Mouse (Mus musculus) cerebellum, postnatal 10 days (tissue): ENCODE results near the gene Bdkrb2.

Experiments
- DNase-seq, 2 experiments: peaks; one replicate each; pipeline ENCODE4 v3.0.0; 2021; ENCODE audit warnings: mixed read lengths in 2 of 2

Gene Bdkrb2

DNA sequence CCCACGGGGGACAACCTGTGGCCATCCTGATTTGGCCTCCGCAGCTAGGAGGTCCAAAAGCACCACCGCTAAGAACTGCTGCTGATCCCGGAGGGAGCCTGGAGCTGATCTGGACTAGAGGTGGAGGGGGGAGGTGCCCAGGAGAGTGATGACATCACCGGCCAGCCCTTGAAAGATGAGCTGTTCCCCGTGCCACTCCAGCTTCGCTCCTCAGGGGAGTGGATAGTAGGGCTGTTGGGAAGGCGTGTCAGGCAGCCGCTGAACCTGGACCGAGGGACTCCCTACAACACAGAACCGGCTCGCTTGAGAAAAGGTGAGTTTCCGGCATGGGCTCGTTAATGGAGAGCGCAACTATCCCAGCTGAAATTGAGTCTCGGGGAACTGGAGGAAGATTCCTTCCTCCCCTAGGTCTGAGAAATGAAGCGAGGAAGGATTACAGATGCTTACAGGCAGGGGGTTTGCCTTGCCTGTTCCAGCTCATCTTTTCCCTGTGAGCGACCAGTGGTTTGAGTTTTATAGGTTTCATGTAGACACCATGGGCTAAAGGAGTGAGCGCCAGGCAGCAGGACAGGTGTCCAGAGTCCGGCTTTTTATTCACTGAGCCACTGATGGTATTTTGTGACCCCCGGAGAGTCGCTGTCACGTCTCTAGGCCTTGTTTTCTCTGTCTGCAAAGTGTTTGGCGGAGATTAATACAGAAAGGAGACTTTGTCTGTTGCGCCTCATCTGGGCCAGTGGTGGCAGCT is at the start of gene Bdkrb2:
TSS of gene Bdkrb2 (plus strand) at position 291 of the 745 bp plus-strand sequence.
- DNase-seq = no peak

DNA sequence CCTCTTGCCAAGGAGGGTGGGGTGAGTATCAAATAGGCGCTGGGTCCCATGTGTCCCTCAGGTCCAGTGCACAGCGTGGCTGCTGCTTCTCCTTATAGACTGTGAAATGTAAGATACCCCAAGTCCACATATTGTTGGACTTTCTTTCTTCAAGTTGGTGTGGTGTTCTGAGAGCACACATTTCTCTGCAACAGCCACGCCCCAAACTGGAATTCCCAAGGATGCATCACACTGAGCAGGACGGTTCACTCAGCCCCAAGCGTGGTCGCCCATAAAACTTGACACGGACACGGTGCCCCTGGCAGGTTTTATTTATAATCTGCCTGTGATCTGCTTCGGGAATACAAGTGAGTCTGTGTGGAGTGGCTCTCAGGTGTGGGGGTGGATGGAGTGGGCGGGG is 48.9 kb upstream of the Bdkrb2 start:
- no peak for DNase-seq

DNA sequence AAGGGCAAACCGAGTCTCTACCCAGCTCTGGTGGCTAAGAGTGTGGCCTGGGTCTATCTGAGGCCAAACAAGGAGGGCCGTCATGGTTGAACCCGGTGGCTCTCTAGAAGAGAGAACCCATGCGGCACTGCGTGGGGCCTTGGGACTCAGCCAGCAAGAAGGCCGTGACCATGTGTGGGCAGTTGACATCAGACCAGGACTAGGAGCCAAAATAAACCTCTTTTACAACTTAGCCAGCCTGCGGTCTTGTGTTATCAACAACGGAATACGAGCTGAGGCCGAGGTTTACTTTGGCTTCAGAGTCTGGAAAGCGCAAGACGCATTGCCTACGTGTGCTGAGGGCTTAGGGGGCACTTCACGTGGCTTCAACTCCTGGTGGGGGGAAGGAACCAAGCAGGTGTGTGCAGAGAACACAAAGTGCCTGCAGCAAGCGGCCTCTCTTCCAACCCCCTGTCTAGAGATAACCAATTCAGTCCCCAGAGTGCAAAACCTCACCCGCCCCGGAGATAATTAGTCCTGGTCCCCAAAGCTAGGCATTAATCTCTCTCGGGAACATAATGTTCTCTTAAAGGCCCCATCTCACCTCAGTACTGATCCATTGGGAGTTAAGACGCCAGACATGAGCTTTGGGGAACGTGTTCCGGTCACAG is 45.9 kb upstream of the Bdkrb2 start:
- DNase-seq = peak in 1 of 2 experiments; percentile 35

DNA sequence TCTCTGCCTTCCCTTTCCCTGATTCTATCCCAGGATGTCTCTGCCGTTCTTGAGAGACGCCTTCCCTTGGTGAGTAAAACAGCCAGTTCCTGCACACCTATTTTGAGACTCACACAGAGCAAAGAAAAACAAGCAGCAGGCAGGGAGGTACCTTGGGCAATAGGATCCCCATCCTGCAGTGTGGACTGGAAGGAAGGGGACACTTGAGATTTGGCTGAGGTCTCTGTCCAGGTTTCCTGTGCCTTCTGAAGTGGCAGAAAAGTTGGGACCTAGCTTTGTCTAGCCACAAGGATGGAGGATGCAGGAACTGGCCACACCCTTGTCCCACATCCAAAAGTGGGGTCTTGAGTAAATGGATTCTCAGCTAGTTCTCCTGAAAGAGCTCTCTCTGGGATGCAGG is 43.2 kb upstream of the Bdkrb2 start:
- DNase-seq = no peak

DNA sequence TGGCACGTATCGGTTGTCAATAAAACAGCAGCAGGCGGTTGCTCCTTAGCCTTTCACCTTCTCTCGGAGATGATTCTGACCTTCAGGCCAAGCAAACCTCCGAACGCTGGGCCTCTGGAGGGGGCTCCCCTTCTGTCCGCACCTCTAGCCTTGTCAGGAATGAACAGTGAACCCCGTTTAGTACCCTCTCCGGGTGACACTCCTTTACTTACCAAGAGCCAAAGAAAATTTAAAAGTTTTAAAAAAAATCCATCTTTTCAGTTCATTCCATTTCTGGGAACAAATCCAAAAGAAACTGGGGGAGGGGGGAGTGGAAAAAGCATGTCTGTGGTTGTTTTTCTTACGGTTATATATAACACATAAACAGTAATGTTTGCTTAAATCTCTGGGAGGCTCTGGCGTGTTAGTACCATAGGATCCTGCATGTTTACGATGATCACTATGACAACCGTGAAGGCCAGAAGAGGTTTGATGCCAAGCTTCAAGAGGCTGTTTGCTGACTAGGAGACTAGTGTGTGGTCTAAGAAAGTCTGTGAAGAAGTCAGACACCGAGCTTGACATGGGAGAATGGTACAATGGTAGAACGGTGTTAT is 41.8 kb upstream of the Bdkrb2 start:
- DNase-seq = peak in 1 of 2 experiments; percentile 26

DNA sequence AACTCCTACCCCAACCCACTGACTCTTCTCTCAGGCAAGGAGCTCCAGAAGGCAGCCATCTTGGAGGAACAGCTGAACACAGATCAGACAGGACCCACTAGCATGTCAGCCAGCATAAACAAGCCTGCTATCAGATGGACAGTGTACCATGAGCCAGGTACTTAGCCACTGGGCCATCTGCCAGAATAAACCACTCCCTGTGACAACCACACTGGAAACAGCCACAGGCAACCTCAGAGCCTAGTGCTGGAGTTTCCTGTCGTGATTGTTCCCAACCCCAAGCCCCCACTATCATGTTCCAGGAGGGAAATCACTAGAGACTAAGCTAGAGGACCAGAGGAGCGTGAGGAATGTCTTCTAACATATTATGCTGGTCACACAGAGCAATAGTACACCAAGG is 39.3 kb upstream of the Bdkrb2 start:
- DNase-seq = peak; percentile 45 to 48

DNA sequence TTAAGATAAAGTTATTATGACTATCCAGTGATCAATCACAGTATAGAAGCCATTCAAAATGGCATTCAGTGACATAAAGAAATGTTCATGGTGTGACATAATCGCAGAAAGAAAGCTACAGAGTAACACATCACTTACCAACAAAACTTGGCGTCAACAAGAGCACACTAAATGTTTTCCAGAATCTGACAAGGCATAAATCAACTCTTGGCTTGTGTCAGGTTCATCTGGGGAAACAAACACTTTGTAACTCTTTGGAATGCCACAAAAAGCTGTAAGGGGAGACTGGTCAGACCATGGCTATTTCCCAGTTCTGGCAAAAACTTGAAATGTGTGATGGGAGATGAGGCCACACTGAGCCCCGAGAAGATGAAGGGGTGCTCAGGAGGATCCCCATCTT is 36.8 kb upstream of the Bdkrb2 start:
- no peak for DNase-seq

DNA sequence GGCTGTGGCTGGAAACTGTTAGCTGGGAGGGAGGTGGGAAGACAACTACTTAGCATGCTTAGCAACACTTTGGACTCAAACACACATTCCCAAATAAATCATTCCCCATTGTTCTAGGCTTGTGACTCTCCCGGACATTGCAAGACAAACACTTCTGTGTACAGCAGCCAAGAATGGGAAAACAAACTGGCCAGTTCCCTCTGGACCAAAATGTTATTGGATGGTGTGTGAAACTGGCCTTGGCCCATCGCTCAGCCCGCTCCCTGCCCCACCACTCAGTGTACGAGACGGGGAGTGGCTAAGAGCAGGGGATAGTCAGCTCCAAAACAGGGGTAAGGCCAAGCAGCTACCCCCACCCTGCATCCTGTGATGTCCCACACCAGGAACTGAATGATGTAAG is 36.2 kb upstream of the Bdkrb2 start:
- DNase-seq = peak in 1 of 2 experiments; percentile 44

DNA sequence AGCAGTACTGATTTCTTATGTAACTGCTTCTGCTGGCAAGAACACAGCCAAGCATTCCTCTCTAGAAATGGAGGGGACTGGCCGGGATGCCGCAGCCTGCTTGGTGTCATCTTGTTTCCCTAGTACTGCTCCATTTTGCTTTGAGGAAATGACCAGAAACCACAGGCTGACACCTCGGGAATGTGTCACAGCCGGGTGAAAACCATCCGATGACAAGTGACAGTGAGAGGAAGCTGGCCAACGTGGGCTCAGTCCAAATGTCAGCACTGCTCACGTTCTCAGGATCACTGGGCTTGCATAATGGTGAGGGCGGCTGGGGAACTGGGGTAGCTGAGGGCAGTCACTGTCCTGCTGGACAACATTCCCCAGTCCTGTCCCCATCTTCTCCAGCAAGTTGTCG is 33.5 kb upstream of the Bdkrb2 start:
- DNase-seq = peak; percentile 79 to 83

DNA sequence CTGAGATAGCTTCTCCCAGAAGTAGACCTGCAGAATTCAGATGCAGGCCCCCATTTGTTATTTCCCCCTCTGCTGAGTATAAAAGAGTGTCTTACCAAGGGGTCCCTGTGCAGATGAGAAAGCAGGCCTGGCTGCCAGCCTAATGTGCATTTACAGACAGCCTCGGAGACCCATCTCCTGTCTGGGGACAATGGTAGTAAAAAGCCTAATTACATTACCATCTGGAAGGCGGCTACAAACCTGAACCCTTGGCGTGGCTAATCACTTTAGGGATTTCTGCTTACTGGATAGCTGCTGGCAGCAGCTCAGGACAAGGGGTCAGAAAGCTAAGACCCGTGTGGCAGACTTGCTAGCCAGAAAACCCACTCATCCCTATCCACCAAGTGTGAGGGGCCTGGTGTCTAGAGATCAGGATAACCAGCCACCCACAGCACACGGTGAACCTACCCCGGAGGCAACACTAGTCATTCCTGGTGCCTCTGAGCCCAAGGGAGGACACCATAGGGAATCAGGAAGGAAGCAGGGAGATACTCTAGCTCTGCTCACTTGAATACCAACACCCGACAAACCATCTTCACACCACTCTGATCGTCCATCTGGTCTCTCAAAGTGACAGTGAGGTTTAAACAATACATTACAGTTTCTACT is 31.2 kb upstream of the Bdkrb2 start:
- peak in 1 of 2 experiments; percentile 60 for DNase-seq

DNA sequence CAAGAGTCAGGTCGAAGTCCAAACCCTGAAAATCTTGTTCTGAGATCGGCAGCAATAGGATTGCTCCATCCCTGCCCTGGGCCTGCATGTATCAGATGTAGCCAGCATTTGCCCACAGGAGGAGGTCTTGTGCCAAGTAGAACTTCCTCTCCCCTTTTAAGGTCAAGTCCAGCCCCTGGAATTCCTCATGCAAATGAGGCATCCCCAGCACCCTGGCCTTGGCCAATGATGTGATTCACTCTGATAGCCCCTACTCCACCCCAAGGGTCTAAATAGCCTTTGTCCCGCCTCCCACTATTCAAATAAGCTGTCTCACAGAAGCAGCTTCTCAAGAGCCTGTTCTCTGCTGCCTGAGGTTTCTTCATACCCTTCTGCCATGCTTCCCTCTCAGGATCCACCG is 28.2 kb upstream of the Bdkrb2 start:
- no peak for DNase-seq

DNA sequence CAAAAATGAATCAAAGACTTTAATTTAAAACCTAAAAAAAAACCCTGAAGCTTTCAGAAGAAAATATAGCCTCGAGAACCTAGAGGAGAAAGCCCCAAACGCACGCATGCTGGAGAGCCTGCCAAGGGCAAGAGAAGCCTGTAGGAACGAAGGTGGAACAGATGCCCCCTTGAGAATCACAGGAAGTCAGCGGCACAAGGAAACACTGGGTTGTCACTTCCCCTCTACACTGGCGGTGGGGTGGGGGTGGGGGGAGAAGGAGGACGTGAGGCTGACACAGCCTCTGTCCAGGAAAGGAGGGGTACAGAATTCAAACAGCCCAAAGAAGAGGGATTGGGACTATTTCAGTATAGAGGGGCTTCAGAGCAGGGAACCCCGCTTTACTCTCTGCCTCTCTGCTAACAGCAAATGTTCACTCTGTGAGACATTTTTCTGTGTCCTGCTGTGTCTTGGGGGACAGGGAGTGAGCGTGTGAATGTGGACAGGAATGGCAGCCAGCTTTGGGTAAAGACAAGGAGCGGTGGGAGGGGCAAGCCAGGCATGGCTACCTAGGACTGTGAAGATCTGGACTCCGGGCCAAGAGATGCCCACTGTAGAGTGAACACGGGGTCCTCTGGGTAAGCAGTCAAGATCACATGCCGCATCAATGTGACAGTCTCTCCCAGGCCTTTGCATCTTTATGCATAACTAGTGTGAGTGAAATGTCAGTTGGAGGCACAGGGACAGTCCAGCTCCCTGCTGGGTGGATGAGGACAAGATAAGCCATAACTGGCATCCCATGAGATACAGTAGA is 26.9 kb upstream of the Bdkrb2 start:
- peak; percentile 56 to 58 for DNase-seq

DNA sequence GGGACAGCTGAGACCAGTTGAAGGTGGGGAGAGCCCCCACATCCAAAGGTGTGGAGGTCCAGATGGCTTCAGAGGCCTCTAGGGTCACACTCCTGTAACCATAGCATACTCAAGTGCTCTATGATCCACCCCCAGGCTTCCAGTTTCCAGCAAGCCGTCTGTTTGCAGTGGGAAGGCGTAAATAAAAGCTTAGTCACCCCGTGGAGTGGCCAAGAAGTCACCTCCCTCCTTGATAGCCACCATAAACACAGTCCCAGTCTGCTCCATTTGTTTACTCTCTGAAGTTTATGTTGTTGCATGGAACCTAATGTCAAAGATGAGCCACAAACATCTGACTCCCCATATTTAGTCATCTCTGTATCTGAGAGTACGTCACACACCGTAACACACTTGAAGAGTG is 25.9 kb upstream of the Bdkrb2 start:
- no peak for DNase-seq

DNA sequence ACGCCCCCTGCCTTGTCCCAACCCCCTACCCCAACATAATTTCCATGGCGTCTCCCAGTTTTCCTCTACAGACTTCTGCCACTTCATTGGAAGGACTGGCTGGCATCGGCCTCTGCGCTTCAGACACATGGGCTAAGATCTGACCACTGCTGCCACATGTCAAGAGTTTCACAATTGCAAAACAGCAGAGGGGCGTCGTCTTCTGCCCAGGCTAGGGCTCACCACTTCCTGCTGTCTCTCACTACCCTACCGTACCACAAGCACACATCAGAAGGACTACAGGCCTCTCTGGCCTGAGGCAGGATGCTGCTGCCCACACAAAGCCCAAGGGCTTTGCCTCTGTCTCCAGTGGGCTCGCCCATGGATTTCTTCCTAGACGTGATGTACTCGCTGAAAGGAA is 23.4 kb upstream of the Bdkrb2 start:
- no peak for DNase-seq

DNA sequence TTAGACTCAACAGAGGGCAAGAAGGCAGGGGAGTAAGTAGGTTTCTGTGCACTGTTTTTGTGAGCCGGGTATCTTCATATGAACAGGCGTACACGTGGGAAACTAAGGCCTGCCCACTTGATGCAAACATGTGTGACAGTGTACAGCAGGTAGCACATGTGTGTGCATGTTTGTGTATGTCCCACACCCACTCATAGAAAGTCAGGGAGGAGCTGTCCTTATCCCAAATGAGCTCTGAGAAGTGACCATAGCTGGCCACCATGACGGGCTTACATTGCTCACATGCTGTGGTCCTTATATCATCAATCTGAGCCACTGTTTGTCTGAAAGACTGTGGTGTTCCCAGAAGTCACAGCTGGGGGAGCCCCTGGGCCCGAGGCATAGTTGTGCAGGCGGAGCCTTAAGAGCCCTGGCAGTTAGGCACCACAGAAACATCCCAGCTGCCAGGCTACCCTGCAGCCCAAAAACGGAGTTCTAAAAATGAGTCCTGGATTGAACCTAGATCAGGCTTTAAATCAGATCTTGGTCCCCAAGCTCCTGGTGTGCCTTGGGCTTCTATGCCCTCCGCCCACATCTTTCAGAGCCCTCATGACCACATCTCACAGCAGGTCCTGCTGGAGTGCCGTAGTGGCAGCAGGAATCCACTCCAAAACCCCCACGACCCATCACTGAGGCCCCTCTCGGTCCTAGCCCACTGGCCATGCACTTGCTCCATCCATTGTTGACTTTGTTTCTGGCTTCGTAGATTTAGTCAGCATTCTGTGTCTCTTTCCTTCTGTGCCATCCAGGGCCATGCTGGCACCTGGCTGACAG is 21.2 kb upstream of the Bdkrb2 start:
- DNase-seq = no peak

DNA sequence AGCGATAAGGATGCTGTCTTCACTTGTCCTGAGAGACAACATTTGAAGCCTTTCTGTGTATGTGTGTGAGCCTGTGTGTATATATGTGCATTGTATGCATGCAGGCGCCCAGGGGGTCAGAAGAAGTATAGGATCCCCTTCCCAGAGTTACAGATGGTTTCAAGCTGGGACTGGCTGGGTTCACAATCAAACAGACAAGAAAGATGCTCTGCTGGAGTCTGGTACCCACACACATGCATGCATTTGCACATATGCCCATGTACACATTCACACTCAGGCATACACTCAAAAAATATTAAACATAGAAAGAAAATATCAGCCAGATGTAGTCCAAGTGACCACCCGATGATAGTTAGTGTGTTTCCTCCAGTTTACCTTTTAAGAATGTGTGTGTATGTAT is 20.5 kb upstream of the Bdkrb2 start:
- DNase-seq = no peak

DNA sequence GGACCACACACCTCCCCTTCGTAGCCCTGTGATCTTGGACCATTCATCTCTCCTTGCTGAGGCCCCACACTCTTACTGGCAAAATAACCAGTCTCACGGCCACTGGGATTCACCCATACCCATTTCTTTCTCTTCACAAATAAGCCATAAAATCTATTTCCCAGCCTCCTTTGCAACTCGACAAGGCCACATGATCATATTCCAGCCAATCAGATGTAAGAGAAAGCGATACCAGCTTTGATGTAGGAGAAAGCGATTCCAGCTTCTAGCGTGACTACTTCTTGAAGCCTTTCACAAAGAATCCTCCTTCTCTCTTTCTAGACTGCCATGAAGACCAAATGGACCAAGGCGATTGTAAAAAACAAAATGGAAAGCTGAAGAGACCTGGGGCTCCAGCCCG is 19.9 kb upstream of the Bdkrb2 start:
- DNase-seq = no peak

DNA sequence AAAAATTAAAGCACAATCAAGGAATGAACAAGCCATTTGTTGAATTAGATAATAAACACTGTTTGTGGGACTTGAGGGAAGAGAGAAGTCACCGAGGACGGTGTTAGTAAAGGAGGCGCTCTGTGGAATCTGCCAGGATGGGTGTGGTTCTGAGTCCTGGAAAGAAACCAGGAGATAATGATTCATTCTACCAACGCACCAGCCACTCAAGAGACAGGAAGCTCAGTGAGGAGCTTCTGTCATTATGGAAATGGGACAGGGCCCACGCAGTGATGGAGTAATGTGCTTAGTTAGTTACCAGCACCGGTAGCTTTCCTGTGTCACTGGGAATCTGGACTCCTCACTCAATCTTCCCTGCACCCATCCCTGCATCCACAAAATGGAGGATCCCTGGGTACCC is 19.3 kb upstream of the Bdkrb2 start:
- no peak for DNase-seq

DNA sequence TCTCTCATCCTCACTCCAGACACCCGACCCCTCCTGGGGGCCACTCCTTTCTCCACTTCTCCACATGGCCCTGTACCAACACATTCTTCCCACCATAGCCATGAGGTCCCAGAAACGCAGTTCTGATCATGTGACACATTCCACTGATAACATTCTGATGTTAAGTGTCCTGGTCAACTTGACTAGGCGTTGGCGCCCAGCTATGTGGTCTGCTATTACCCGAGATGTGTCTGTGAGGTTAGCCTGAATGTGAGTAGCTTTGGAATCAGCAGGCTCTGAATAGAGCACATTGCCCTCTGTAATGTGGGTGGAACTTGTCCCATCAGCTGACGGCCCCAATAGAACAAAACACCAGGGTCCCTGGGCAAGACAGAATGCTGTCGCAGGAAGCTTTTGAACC is 18.2 kb upstream of the Bdkrb2 start:
- DNase-seq = no peak

DNA sequence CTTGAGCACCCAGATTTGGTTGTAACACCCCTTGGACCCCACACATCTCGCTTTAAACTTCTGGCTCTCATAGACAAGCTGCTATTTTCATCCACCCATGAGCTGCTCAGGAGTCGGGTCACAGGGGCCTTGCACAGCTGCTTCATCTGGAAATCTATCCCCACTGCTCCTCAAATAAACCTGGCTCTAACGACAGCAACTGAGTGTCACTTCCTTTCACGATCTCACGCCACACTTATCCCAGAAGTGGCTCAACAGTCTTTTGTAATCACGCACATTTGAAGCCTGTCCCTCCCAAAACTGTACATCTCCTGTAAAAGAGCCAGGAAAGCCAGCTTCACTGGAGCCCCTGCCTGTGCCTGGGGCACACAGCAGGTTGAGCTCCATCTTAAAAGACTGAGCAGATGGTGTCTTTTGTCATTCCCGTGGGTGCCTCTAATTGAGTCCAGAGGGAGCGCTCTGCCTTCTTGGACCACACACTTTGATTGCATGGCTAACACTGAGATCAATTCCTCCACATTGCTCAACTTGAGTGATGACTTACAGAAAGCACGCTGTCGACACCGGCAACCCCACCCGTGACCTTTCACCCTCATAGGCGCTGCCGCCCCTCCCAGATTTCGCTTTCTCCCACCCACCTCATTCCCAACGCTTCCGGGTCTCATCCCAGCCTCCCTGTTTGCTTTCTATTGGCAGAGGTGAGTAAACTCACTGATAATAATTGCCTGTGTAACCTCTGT is 17.2 kb upstream of the Bdkrb2 start:
- DNase-seq = peak in 1 of 2 experiments; percentile 34

DNA sequence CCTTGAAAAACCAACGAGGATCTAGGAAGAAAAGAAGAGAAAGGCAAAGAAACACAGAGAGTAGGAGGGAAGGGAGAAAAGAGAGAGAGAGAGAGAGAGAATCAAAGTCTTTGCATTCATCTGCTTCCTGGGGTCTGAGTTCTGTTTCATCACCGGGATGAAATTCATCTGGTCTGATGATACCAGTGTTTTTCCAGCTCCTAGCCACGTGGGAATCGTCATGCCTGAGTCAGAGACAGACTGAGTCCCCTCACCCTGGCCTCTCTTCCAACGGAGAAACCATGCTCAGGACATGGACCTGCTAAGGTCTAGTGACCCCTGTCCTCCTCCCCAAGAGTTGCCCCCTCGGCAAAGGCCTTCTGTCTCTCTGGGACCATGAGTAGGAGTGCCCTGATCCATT is 16.5 kb upstream of the Bdkrb2 start:
- no peak for DNase-seq
